ENCODE assay signal across 30 mouse cellular contexts in genomic region chr11:32868619-32869383, GRCm38 (mm10). TPM values are rescaled to one million over a fixed set of nuclear protein-coding genes. Genes with fewer than 3 reads are reported as not detected.
DNase-seq lines count a peak whose midpoint lies in the region; ATAC-seq and TF ChIP-seq lines count a peak whose summit lies in the region.
"Had no signal": no experiment of that assay in that cellular context is flagged by ENCODE, and none has a peak within 500 bp of the region (broad histone marks: within the 10 kb centered on the region; RNA-seq: fewer than 3 reads in every experiment).

No protein-coding gene starts in this region.

- H3K27ac ChIP-seq in gastrocnemius, adult 2 months = no peak overlapping the region
- H3K27ac ChIP-seq in midbrain, postnatal 0 days (ENCODE audit: low read depth, low read length) = no peak overlapping the region
- H3K27ac ChIP-seq in midbrain, embryonic 10.5 days (replicated peaks) = no peak overlapping the region
- H3K27ac ChIP-seq: embryonic facial prominence, embryonic 12.5 days; hindbrain, embryonic 12.5 days; kidney, postnatal 0 days; stomach, postnatal 0 days had no signal

- DNase-seq in adrenal gland, adult 2 months = peak; percentile 36
- DNase-seq in adrenal gland, postnatal 25 days = no peak
- no peak for DNase-seq in gastrocnemius, adult 2 months
- DNase-seq in gastrocnemius, postnatal 10 days = no peak
- no peak for DNase-seq in midbrain, postnatal 0 days (ENCODE audit: low spot score)
- no peak for DNase-seq in midbrain, embryonic 10.5 days (ENCODE audit: low spot score)
- peak; percentile 46 for DNase-seq in lung, postnatal 36 days
- no peak for DNase-seq in thymus, adult 18-20 months
- DNase-seq: cerebellum, adult 11 months; cerebellum, postnatal 10 days; gastrocnemius, postnatal 36 days; kidney, adult 11 months; thymus, postnatal 25 days had no signal

- ATAC-seq in midbrain, postnatal 0 days (ENCODE audit: low FRiP score) = no peak
- ATAC-seq: forebrain, embryonic 14.5 days had no signal

- no peaks in the 10 kb centered on the region for H3K27me3 ChIP-seq in midbrain, postnatal 0 days (ENCODE audit: insufficient read depth, low read length)
- no peaks in the 10 kb centered on the region for H3K27me3 ChIP-seq in midbrain, embryonic 10.5 days (ENCODE audit: low read depth, poor library complexity, severe bottlenecking)
- H3K27me3 ChIP-seq: hindbrain, embryonic 12.5 days had no signal

- no peak overlapping the region for H3K4me2 ChIP-seq in midbrain, postnatal 0 days (ENCODE audit: low read depth, low read length, poor library complexity, severe bottlenecking)
- H3K4me2 ChIP-seq: embryonic facial prominence, embryonic 12.5 days; hindbrain, embryonic 12.5 days; midbrain, embryonic 11.5 days had no signal

- H3K9ac ChIP-seq in midbrain, postnatal 0 days (replicated peaks; ENCODE audit: low read length, poor library complexity, severe bottlenecking) = no peak overlapping the region
- H3K9ac ChIP-seq: embryonic facial prominence, embryonic 12.5 days; hindbrain, embryonic 12.5 days had no signal

- H3K4me1 ChIP-seq in midbrain, postnatal 0 days (ENCODE audit: insufficient read depth, low read length) = no peaks in the 10 kb centered on the region
- 0 out of 2 replicates have a peak, but pooled peaks cover 3% of the 10 kb centered on the region for H3K4me1 ChIP-seq in midbrain, embryonic 10.5 days

- no peak overlapping the region for H3K4me3 ChIP-seq in gastrocnemius, adult 2 months
- no peak overlapping the region for H3K4me3 ChIP-seq in midbrain, postnatal 0 days (ENCODE audit: low read depth, low read length)
- H3K4me3 ChIP-seq in midbrain, embryonic 10.5 days = no peak overlapping the region
- H3K4me3 ChIP-seq: embryonic facial prominence, embryonic 12.5 days; hindbrain, embryonic 12.5 days had no signal

- 87% methylated on average over 10 of the region's 10 CpGs for WGBS in midbrain, postnatal 0 days
- WGBS in midbrain, embryonic 10.5 days = 90% methylated on average over 10 of the region's 10 CpGs

- peak; percentile 40; the same call in 1 of the 2 replicates for TF ChIP-seq CTCF in gastrocnemius, adult 2 months (IDR thresholded peaks at IDR 0.05)
- TF ChIP-seq CTCF in midbrain, postnatal 0 days (IDR thresholded peaks at IDR 0.05) = 0 out of 2 replicates have a peak, but pooled peaks have one; percentile 6

- no peaks in the 10 kb centered on the region for H3K36me3 ChIP-seq in midbrain, postnatal 0 days (ENCODE audit: insufficient read depth, low read length)
- no peaks in the 10 kb centered on the region for H3K36me3 ChIP-seq in midbrain, embryonic 10.5 days
- H3K36me3 ChIP-seq: embryonic facial prominence, embryonic 12.5 days; hindbrain, embryonic 12.5 days had no signal

- no peaks in the 10 kb centered on the region for H3K9me3 ChIP-seq in midbrain, postnatal 0 days (ENCODE audit: low read length)
- peaks cover 4% of the 10 kb centered on the region; the same call in 1 of the 2 replicates for H3K9me3 ChIP-seq in midbrain, embryonic 10.5 days (replicated peaks)

- intact Hi-C loops in gastrocnemius, adult 2 months (cut with DNase I) = no loop called here

RNA-seq across cellular contexts. Expression of gene Smim23, which starts 44.4 kb away (rescaled TPM):
- total RNA-seq in adrenal gland, adult 2 months (2021) = not detected
- not detected in 2 replicates for polyA plus RNA-seq in adrenal gland, adult 2 months (2012; rRNA removed)
- not detected in 2 replicates for total RNA-seq in adrenal gland, postnatal 25 days (2021)
- not detected for total RNA-seq in gastrocnemius, adult 2 months (2021)
- total RNA-seq in gastrocnemius, postnatal 10 days (2021) = not detected
- not detected in 2 replicates for total RNA-seq in midbrain, postnatal 0 days (2014; rRNA removed)
- polyA plus RNA-seq in midbrain, postnatal 0 days (2015; fragmentation: Nextera tagmentation; extraction: Ambion mirVana) = not detected in 2 replicates
- not detected in 2 replicates for polyA plus RNA-seq in midbrain, embryonic 10.5 days (2016; fragmentation: Nextera tagmentation; extraction: Ambion mirVana)
- total RNA-seq: gastrocnemius, postnatal 36 days; heart, adult 8-10 months; heart, postnatal 25 days; layer of hippocampus, postnatal 14 days; left cerebral cortex, postnatal 10 days; liver, adult 2 months had no signal
- polyA plus RNA-seq: brain, embryonic 14.5 days; embryonic facial prominence, embryonic 12.5 days; forebrain, embryonic 14.5 days; heart, embryonic 14.5 days; hindbrain, embryonic 12.5 days; kidney, postnatal 0 days; large intestine, adult 2 months; limb, embryonic 11.5 days; liver, adult 2 months; liver, embryonic 16.5 days; midbrain, embryonic 11.5 days; neural tube, embryonic 11.5 days; stomach, postnatal 0 days had no signal

Comparison
In these comparisons a context has a peak if more than half of its experiments do, and no peak if none do; other contexts are left out.
1. DNase-seq: peak in adrenal gland, adult 2 months (single experiment) and lung, postnatal 36 days (single experiment); none in adrenal gland, postnatal 25 days (single experiment), gastrocnemius, adult 2 months (single experiment), gastrocnemius, postnatal 10 days (single experiment), midbrain, postnatal 0 days (single experiment), midbrain, embryonic 10.5 days (single experiment) and thymus, adult 18-20 months (0 of 2).